14 mouse cellular contexts compared by ENCODE assay signal in genomic region chr8:86637826-86638225, GRCm38 (mm10). TPM values are rescaled to one million over a fixed set of nuclear protein-coding genes. Genes with fewer than 3 reads are reported as not detected.
"Had no signal": no experiment of that assay in that cellular context is flagged by ENCODE, and none has a peak within 500 bp of the region (broad histone marks: within the 10 kb centered on the region; RNA-seq: fewer than 3 reads in every experiment).

No protein-coding gene starts in this region.

- DNase-seq: kidney, adult 18-20 months; kidney, adult 9 months; kidney, postnatal 14 days; liver, embryonic 13.5 days; lung, adult 2 months; lung, postnatal 14 days; lung, postnatal 4 days; midbrain, embryonic 14.5 days; right cerebral cortex, postnatal 4 days; thymus, postnatal 4 days had no signal

- ATAC-seq: inflammation-experienced regulatory T-cells, adult 6 months; intestine, embryonic 16.5 days had no signal

RNA-seq across cellular contexts. Expression of gene Abcc12, which starts 57.3 kb away (rescaled TPM):
- total RNA-seq: megakaryocyte progenitor cell, adult 5-6 weeks; megakaryocyte-erythroid progenitor cell, adult 5-6 weeks had no signal
